Mouse (Mus musculus): Measurements from ENCODE around the gene Mocs3. TPM values are rescaled to one million over a fixed set of nuclear protein-coding genes. Genes with fewer than 3 reads are reported as not detected.
A peak's percentile ranks its signal among the peaks of the same experiment; 100 is the strongest.

The Mocs3 gene
- total and polyA plus RNA-seq, 3 experiments, result 2.9 to 5.1 TPM; not detected in 1

DNA sequence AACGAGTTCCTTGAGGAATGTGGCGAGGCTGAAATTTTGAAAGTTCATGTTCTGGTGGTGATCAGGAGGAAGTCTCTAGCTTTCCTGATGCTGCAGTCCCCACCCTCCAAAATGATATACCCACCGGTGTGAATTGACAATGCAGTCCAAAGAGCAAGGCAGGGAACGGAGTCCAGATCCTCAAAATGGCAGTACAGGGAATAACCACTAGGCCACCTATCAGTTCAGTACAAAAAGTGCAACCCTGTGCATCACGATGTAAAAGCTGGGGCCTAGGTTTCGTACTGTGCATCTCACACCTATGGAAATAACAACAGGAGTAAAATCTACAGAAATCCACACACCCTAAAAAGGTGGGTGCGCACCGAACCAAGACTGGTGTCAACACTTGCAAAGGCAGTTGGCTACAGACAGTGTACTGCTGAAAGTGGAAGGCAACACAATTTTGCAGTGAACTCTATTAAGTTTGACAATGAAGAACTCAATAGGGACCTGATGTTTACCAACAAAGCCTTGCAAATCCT, 25.9 kb upstream of the Mocs3 start:
- H3K9me3 ChIP-seq (replicated peaks; ENCODE audit: insufficient read depth, low read length), result no peaks in the 10 kb centered on the region
- H3K9ac ChIP-seq (ENCODE audit: control insufficient read depth, low read depth, low read length, poor library complexity, severe bottlenecking), result peak overlapping the region; percentile 11; the same call in 1 of the 2 replicates
- H3K4me3 ChIP-seq (ENCODE audit: control insufficient read depth in 1 of 2, insufficient read depth in 1 of 2, low read depth in 2 of 2, low read length in 2 of 2), result peak overlapping the region; percentile 85 to 95
- peaks cover 59% of the 10 kb centered on the region for H3K79me2 ChIP-seq (ENCODE audit: control insufficient read depth, insufficient read depth, low read length, poor library complexity)
- no peak for DNase-seq (ENCODE audit: low read depth, low spot score)
- peaks cover 28 to 50% of the 10 kb centered on the region in 2 experiments for H3K36me3 ChIP-seq (ENCODE audit: control insufficient read depth in 1 of 2, insufficient read depth in 2 of 2, low read length in 2 of 2)
- H3K27me3 ChIP-seq (ENCODE audit: control insufficient read depth in 1 of 2, insufficient read depth in 2 of 2, low read length in 2 of 2), result no peaks in the 10 kb centered on the region
- no peak overlapping the region for H3K27ac ChIP-seq (ENCODE audit: control insufficient read depth, low read depth, low read length)
- TF ChIP-seq CHD1 (IDR thresholded peaks at IDR 0.05; ENCODE audit: low read depth, low read length) (0 out of 2 replicates have a peak, but pooled peaks have one; percentile 5), POLR2AphosphoS2 (IDR thresholded peaks at IDR 0.05; ENCODE audit: low read length) (no peak), GABPA (IDR thresholded peaks at IDR 0.05; ENCODE audit: low read depth, low read length) (no peak)
- H3K4me1 ChIP-seq (ENCODE audit: control insufficient read depth in 1 of 2, insufficient read depth in 2 of 2, low read length in 2 of 2), result peaks cover 11 to 34% of the 10 kb centered on the region in 2 experiments

DNA sequence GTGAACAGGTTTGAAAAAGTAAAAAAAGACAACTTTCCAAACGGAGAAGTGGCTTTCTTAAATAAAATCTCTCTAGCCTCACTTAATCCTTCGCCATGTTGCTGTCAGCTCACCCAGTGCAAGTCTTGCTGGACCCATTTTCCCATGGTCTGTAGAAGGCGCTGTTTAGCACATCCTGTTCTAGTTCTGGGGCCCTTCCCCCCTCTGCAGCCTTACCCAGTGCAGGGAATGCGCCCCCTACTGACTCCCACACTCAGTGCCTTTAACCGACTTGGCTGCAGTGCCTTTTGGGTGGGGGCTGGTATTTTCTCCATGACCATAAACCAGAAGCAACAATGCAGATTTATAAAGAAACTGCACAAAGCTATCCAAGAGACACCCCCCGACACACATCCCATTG, 25.2 kb upstream of the Mocs3 start:
- peaks cover 55% of the 10 kb centered on the region for H3K79me2 ChIP-seq (ENCODE audit: control insufficient read depth, insufficient read depth, low read length, poor library complexity)
- no peaks in the 10 kb centered on the region for H3K27me3 ChIP-seq (ENCODE audit: control insufficient read depth in 1 of 2, insufficient read depth in 2 of 2, low read length in 2 of 2)
- no peaks in the 10 kb centered on the region for H3K9me3 ChIP-seq (replicated peaks; ENCODE audit: insufficient read depth, low read length)
- peak; percentile 94 for DNase-seq (ENCODE audit: low read depth, low spot score)
- H3K27ac ChIP-seq (ENCODE audit: control insufficient read depth, low read depth, low read length), result peak overlapping the region; percentile 63
- H3K36me3 ChIP-seq (ENCODE audit: control insufficient read depth in 1 of 2, insufficient read depth in 2 of 2, low read length in 2 of 2), result peaks cover 29 to 46% of the 10 kb centered on the region in 2 experiments
- H3K9ac ChIP-seq (ENCODE audit: control insufficient read depth, low read depth, low read length, poor library complexity, severe bottlenecking), result peak overlapping the region; percentile 99
- H3K4me1 ChIP-seq (ENCODE audit: control insufficient read depth in 1 of 2, insufficient read depth in 2 of 2, low read length in 2 of 2), result peaks cover 11 to 30% of the 10 kb centered on the region in 2 experiments
- peak overlapping the region; percentile 85 to 95 for H3K4me3 ChIP-seq (ENCODE audit: control insufficient read depth in 1 of 2, insufficient read depth in 1 of 2, low read depth in 2 of 2, low read length in 2 of 2)
- TF ChIP-seq SIN3A (IDR thresholded peaks at IDR 0.05; ENCODE audit: low read length) (peak; percentile 92), TAL1 (IDR thresholded peaks at IDR 0.05; ENCODE audit: low read length) (no peak), NELFE (IDR thresholded peaks at IDR 0.05; ENCODE audit: low read depth, low read length) (peak; percentile 35; the same call in 1 of the 2 replicates), TCF12 (IDR thresholded peaks at IDR 0.05; ENCODE audit: low read depth, low read length) (peak; percentile 70), GATA1 (IDR thresholded peaks at IDR 0.05; ENCODE audit: low read depth, low read length) (no peak), RAD21 (IDR thresholded peaks at IDR 0.05; ENCODE audit: low read depth, low read length) (peak; percentile 19), ETS1 (IDR thresholded peaks at IDR 0.05; ENCODE audit: low read depth, low read length) (peak; percentile 68), EP300 (IDR thresholded peaks at IDR 0.05; ENCODE audit: low read depth in 1 of 2, low read length in 2 of 2) (peak; percentile 42 to 67), CTCF (IDR thresholded peaks at IDR 0.05 in 2 of 3, conservative IDR thresholded peaks at IDR 0.05 in 1 of 3; ENCODE audit: control insufficient read depth in 1 of 3, insufficient read depth in 1 of 3, low read depth in 2 of 3, low read length in 3 of 3, poor library complexity in 1 of 3, severe bottlenecking in 1 of 3) (peak in 2 of 3 experiments; percentile 89 to 92), USF2 (IDR thresholded peaks at IDR 0.05; ENCODE audit: borderline replicate concordance in 1 of 2, insufficient read depth in 1 of 2, low read depth in 1 of 2, low read length in 2 of 2) (no peak; a peak in 1 of 4 replicates), MXI1 (IDR thresholded peaks at IDR 0.05; ENCODE audit: low read depth, low read length) (peak; percentile 86), MEF2A (IDR thresholded peaks at IDR 0.05; ENCODE audit: extremely low read depth, insufficient replicate concordance, low read depth, low read length, poor library complexity, severe bottlenecking) (0 out of 2 replicates have a peak, but pooled peaks have one; percentile 26), POLR2AphosphoS5 (IDR thresholded peaks at IDR 0.05; ENCODE audit: borderline replicate concordance, low read depth, low read length) (no peak), POLR2A (IDR thresholded peaks at IDR 0.05; ENCODE audit: control insufficient read depth in 1 of 2, insufficient read depth in 1 of 2, low read depth in 1 of 2, low read length in 2 of 2, poor library complexity in 1 of 2) (no peak), ZMIZ1 (IDR thresholded peaks at IDR 0.05; ENCODE audit: low read depth, low read length) (no peak), MAFK (IDR thresholded peaks at IDR 0.05; ENCODE audit: borderline replicate concordance, low read depth, low read length) (no peak), ZC3H11A (IDR thresholded peaks at IDR 0.05; ENCODE audit: low read depth, low read length) (peak; percentile 42; the same call in 1 of the 2 replicates), MAZ (IDR thresholded peaks at IDR 0.05; ENCODE audit: low read depth, low read length) (peak; percentile 97), CHD2 (IDR thresholded peaks at IDR 0.05; ENCODE audit: low read length) (peak; percentile 90), HCFC1 (IDR thresholded peaks at IDR 0.05; ENCODE audit: low read depth, low read length) (peak; percentile 77), CHD1 (IDR thresholded peaks at IDR 0.05; ENCODE audit: low read depth, low read length) (no peak; the same call in 1 of the 2 replicates), USF1 (IDR thresholded peaks at IDR 0.05; ENCODE audit: low read depth, low read length) (no peak), TBP (IDR thresholded peaks at IDR 0.05; ENCODE audit: low read depth, low read length) (peak; percentile 57), ZKSCAN1 (IDR thresholded peaks at IDR 0.05; ENCODE audit: low read depth, low read length) (no peak), SMC3 (IDR thresholded peaks at IDR 0.05; ENCODE audit: low read depth, low read length) (peak; percentile 50), JUND (IDR thresholded peaks at IDR 0.05; ENCODE audit: low read depth, low read length) (peak; percentile 59; the same call in 1 of the 2 replicates), RCOR1 (IDR thresholded peaks at IDR 0.05; ENCODE audit: low read depth, low read length) (peak; percentile 68), MAX (IDR thresholded peaks at IDR 0.05; ENCODE audit: low read length) (peak; percentile 59), GABPA (IDR thresholded peaks at IDR 0.05; ENCODE audit: low read depth, low read length) (0 out of 2 replicates have a peak, but pooled peaks have one; percentile 28), BHLHE40 (IDR thresholded peaks at IDR 0.05; ENCODE audit: borderline replicate concordance, low read depth, low read length) (peak; percentile 76)
